Mouse (Mus musculus): ENCODE measurements around the gene Nxnl1. TPM values are rescaled to one million over a fixed set of nuclear protein-coding genes. Genes with fewer than 3 reads are reported as not detected.

Nxnl1 gene
- total and polyA plus RNA-seq, 2 experiments from 2014 or later, result not detected

GRCm38 (mm10) chr8:71558071-71558957 is 8.1 kb downstream of the Nxnl1 start, which contains the start of gene Tmem221:
Gene Tmem221 (minus strand): TSS chr8:71558871.
- Histone ChIP-seq H3K9ac (replicated peaks; ENCODE audit: low read length) (no peak within 1 kb of the TSS), H3K4me3 (ENCODE audit: low read length) (peak within 1 kb of the TSS; percentile 18), H3K4me2 (ENCODE audit: low read depth, low read length) (peak within 1 kb of the TSS; percentile 49), H3K27ac (no peak within 1 kb of the TSS), H3K36me3 (ENCODE audit: insufficient read depth, low read length) (no peaks in the 10 kb centered on the region), H3K9me3 (ENCODE audit: low read length) (no peaks in the 10 kb centered on the region), H3K27me3 (ENCODE audit: insufficient read depth, low read length) (peaks cover 61% of the 10 kb centered on the region), H3K4me1 (ENCODE audit: insufficient read depth, low read length) (0 out of 2 replicates have a peak, but pooled peaks cover 2% of the 10 kb centered on the region)
- 5% methylated on average over 70 of the region's 70 CpGs for WGBS
- no peak for TF ChIP-seq CTCF (IDR thresholded peaks at IDR 0.05; ENCODE audit: low read depth)
- DNase-seq (ENCODE audit: low spot score) (no peak), ATAC-seq (no peak)

DNA sequence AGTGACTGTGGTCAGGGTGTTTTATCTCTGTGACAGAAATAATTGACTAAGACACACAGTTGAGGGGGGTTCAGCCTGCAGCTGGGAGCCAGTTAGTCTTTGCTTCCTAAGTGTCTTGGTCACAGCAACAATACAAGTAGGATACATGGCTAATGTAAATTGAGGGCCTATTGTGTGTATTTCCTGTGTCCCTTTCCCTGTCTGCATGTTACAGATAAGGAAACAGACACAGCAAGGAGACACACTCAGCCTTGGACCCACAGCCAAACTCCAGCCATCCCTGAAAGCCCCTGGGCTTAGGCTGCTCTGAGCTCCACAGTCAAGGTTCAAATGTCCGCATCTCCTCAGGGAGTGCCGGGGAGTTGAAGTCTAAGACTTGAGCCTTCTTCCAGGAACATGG is 11.8 kb downstream of the Nxnl1 start:
- ATAC-seq (no peak), DNase-seq (ENCODE audit: low spot score) (no peak)
- 92% methylated on average over 2 of the region's 2 CpGs for WGBS
- Histone ChIP-seq H3K4me2 (ENCODE audit: low read depth, low read length) (no peak overlapping the region), H3K4me3 (ENCODE audit: low read length) (no peak overlapping the region), H3K27ac (no peak overlapping the region), H3K9me3 (ENCODE audit: low read length) (no peaks in the 10 kb centered on the region), H3K27me3 (ENCODE audit: insufficient read depth, low read length) (peaks cover 37% of the 10 kb centered on the region), H3K4me1 (ENCODE audit: insufficient read depth, low read length) (no peaks in the 10 kb centered on the region), H3K9ac (replicated peaks; ENCODE audit: low read length) (no peak overlapping the region), H3K36me3 (ENCODE audit: insufficient read depth, low read length) (no peaks in the 10 kb centered on the region)
- TF ChIP-seq CTCF (IDR thresholded peaks at IDR 0.05; ENCODE audit: low read depth), result no peak

GRCm38 (mm10) chr8:71554001-71554400 is 12.4 kb downstream of the Nxnl1 start:
- H3K4me2 ChIP-seq (ENCODE audit: low read depth, low read length), result no peak overlapping the region
- H3K9ac ChIP-seq (replicated peaks; ENCODE audit: low read length), result no peak overlapping the region
- DNase-seq (ENCODE audit: low spot score), result no peak
- no peak for TF ChIP-seq CTCF (IDR thresholded peaks at IDR 0.05; ENCODE audit: low read depth)
- ATAC-seq, result no peak
- H3K9me3 ChIP-seq (ENCODE audit: low read length), result no peaks in the 10 kb centered on the region
- no peaks in the 10 kb centered on the region for H3K4me1 ChIP-seq (ENCODE audit: insufficient read depth, low read length)
- 64% methylated on average over 6 of the region's 6 CpGs for WGBS
- H3K27me3 ChIP-seq (ENCODE audit: insufficient read depth, low read length), result peaks cover 31% of the 10 kb centered on the region
- H3K36me3 ChIP-seq (ENCODE audit: insufficient read depth, low read length), result no peaks in the 10 kb centered on the region
- H3K27ac ChIP-seq, result no peak overlapping the region
- no peak overlapping the region for H3K4me3 ChIP-seq (ENCODE audit: low read length)

GRCm38 (mm10) chr8:71552770-71553169 is 13.6 kb downstream of the Nxnl1 start:
- Histone ChIP-seq H3K27me3 (ENCODE audit: insufficient read depth, low read length) (peaks cover 19% of the 10 kb centered on the region), H3K27ac (no peak overlapping the region), H3K4me1 (ENCODE audit: insufficient read depth, low read length) (no peaks in the 10 kb centered on the region), H3K4me2 (ENCODE audit: low read depth, low read length) (no peak overlapping the region), H3K9me3 (ENCODE audit: low read length) (no peaks in the 10 kb centered on the region), H3K9ac (replicated peaks; ENCODE audit: low read length) (no peak overlapping the region), H3K4me3 (ENCODE audit: low read length) (no peak overlapping the region), H3K36me3 (ENCODE audit: insufficient read depth, low read length) (peaks cover 1% of the 10 kb centered on the region; the same call in 1 of the 2 replicates)
- 76% methylated on average over 6 of the region's 6 CpGs for WGBS
- ATAC-seq (no peak), DNase-seq (ENCODE audit: low spot score) (no peak)
- TF ChIP-seq CTCF (IDR thresholded peaks at IDR 0.05; ENCODE audit: low read depth), result no peak

- WGBS, result 71% methylated on average over 7 of the region's 7 CpGs
These were observed 15.6 kb downstream of the Nxnl1 start for GRCm38 (mm10) chr8:71550754-71551153.

DNA sequence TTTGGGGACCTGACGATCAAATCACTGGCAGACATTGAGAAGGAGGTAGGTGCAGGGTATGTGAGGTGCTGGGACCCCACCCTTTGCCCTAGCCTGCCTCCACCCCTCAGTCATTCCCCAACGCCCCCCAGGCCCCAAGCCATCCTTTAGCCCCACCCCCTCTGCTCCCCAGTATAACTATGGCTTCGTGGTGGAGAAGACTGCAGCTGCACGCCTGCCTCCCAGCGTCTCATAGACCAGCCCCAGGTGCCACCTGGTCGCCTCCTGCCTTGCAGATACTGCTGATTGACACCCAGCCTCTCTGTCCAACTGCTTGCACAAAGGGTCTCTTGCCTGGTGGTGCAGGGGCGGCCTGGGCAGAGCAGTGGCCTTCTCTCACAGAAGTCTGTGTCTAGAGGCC is 18.8 kb downstream of the Nxnl1 start:
- DNase-seq (ENCODE audit: low spot score) (no peak), ATAC-seq (no peak)
- Histone ChIP-seq H3K27ac (no peak overlapping the region), H3K4me1 (ENCODE audit: insufficient read depth, low read length) (peaks cover 9% of the 10 kb centered on the region), H3K4me2 (ENCODE audit: low read depth, low read length) (no peak overlapping the region), H3K27me3 (ENCODE audit: insufficient read depth, low read length) (no peaks in the 10 kb centered on the region), H3K9me3 (ENCODE audit: low read length) (no peaks in the 10 kb centered on the region), H3K9ac (replicated peaks; ENCODE audit: low read length) (no peak overlapping the region), H3K36me3 (ENCODE audit: insufficient read depth, low read length) (peaks cover 15% of the 10 kb centered on the region), H3K4me3 (ENCODE audit: low read length) (no peak overlapping the region)
- no peak for TF ChIP-seq CTCF (IDR thresholded peaks at IDR 0.05; ENCODE audit: low read depth)
- WGBS, result 85% methylated on average over 7 of the region's 7 CpGs

More at GRCm38 (mm10) chr8:71550754-71551153, 15.6 kb downstream of the Nxnl1 start:
- Histone ChIP-seq H3K9ac (replicated peaks; ENCODE audit: low read length) (no peak overlapping the region), H3K4me2 (ENCODE audit: low read depth, low read length) (no peak overlapping the region), H3K4me1 (ENCODE audit: insufficient read depth, low read length) (no peaks in the 10 kb centered on the region), H3K27ac (no peak overlapping the region), H3K4me3 (ENCODE audit: low read length) (no peak overlapping the region), H3K9me3 (ENCODE audit: low read length) (no peaks in the 10 kb centered on the region), H3K27me3 (ENCODE audit: insufficient read depth, low read length) (0 out of 2 replicates have a peak, but pooled peaks cover 1% of the 10 kb centered on the region), H3K36me3 (ENCODE audit: insufficient read depth, low read length) (peaks cover 7% of the 10 kb centered on the region; the same call in 1 of the 2 replicates)
- no peak for TF ChIP-seq CTCF (IDR thresholded peaks at IDR 0.05; ENCODE audit: low read depth)
- DNase-seq (ENCODE audit: low spot score) (no peak), ATAC-seq (no peak)

GRCm38 (mm10) chr8:71545053-71545452 is 21.3 kb downstream of the Nxnl1 start:
- 90% methylated on average over 11 of the region's 11 CpGs for WGBS
- ATAC-seq, result no peak
- no peaks in the 10 kb centered on the region for H3K9me3 ChIP-seq (ENCODE audit: low read length)

More at GRCm38 (mm10) chr8:71545053-71545452, 21.3 kb downstream of the Nxnl1 start:
- H3K9ac ChIP-seq (replicated peaks; ENCODE audit: low read length), result no peak overlapping the region
- H3K27me3 ChIP-seq (ENCODE audit: insufficient read depth, low read length), result no peaks in the 10 kb centered on the region
- peaks cover 15% of the 10 kb centered on the region for H3K36me3 ChIP-seq (ENCODE audit: insufficient read depth, low read length)
- H3K4me1 ChIP-seq (ENCODE audit: insufficient read depth, low read length), result peaks cover 9% of the 10 kb centered on the region
- no peak overlapping the region for H3K27ac ChIP-seq
- DNase-seq (ENCODE audit: low spot score), result no peak
- TF ChIP-seq CTCF (IDR thresholded peaks at IDR 0.05; ENCODE audit: low read depth), result no peak
- no peak overlapping the region for H3K4me2 ChIP-seq (ENCODE audit: low read depth, low read length)
- no peak overlapping the region for H3K4me3 ChIP-seq (ENCODE audit: low read length)

Data from hindbrain, postnatal 0 days (tissue).